Mouse (Mus musculus) hindbrain, embryonic 11.5 days (tissue): ENCODE results near the gene Trpc4ap. TPM values are rescaled to one million over a fixed set of nuclear protein-coding genes. Genes with fewer than 3 reads are reported as not detected.

Experiments used
- ATAC-seq: fragments of 200-750 bp; cut with Nextera tagmentation; 2 replicates; pipeline ENCODE4 v1.8.0; 2017; ENCODE audit warnings: mild to moderate bottlenecking, moderate TSS enrichment, moderate library complexity; ENCODE audit not compliant: low FRiP score
- DNase-seq: peaks from one replicate; pipeline ENCODE4 v3.0.0-alpha.2; 2015; ENCODE audit warnings: low spot score
- H3K27ac ChIP-seq: fragments of 300-500 bp; sonication (generic); 2 replicates; pipeline ENCODE4 v1.5.1; 2014; ENCODE audit warnings: mild to moderate bottlenecking, low read depth, low read length
- H3K27me3 ChIP-seq: fragments of 300-500 bp; sonication (generic); 2 replicates; pipeline ENCODE4 v1.6.1; 2014; ENCODE audit warnings: mild to moderate bottlenecking, low read length, moderate library complexity, mixed read lengths; ENCODE audit not compliant: control insufficient read depth, insufficient read depth
- H3K36me3 ChIP-seq: fragments of 300-500 bp; sonication (generic); 2 replicates; pipeline ENCODE4 v1.6.1; 2014; ENCODE audit warnings: mild to moderate bottlenecking, low read length, moderate library complexity, mixed read lengths; ENCODE audit not compliant: control insufficient read depth, insufficient read depth
- H3K4me1 ChIP-seq: fragments of 300-500 bp; sonication (generic); replicated peaks from 2 replicates; pipeline ENCODE4 v1.6.1; 2014; ENCODE audit warnings: low read length, mixed read lengths; ENCODE audit not compliant: control insufficient read depth, insufficient read depth
- H3K4me2 ChIP-seq: fragments of 300-500 bp; sonication (generic); replicated peaks from 2 replicates; pipeline ENCODE4 v1.6.1; 2014; ENCODE audit warnings: mild to moderate bottlenecking, low read depth, low read length
- H3K4me3 ChIP-seq: fragments of 300-500 bp; sonication (generic); 2 replicates; pipeline ENCODE4 v1.5.1; 2014; ENCODE audit warnings: low read depth, low read length
- H3K9ac ChIP-seq: fragments of 300-500 bp; sonication (generic); 2 replicates; pipeline ENCODE4 v1.6.1; 2014; ENCODE audit warnings: low read depth, low read length
- H3K9me3 ChIP-seq: fragments of 300-500 bp; sonication (generic); 2 replicates; pipeline ENCODE4 v1.6.1; 2016; ENCODE audit warnings: low read length; ENCODE audit not compliant: control insufficient read depth
- WGBS: fragments of 180-500 bp; shearing (Covaris S2); extraction: QIAGEN DNeasy Blood & Tissue Kit; methylation state at CpG from one replicate; pipeline ENCODE4 v1.1.7; 2014; 5-methylcytosine and 5-hydroxymethylcytosine counted together
- polyA plus RNA-seq: library from polyadenylated mRNA; unstranded; fragments of >200 nt; fragmentation: Nextera tagmentation; extraction: Ambion mirVana; gene quantifications from 2 replicates; pipeline ENCODE4 v1.2.1, GENCODE M21; 2014

Trpc4ap gene
- polyA plus RNA-seq, 1 experiment from 2014 or later = 154 TPM

- Histone ChIP-seq H3K9me3 (no peaks in the 10 kb centered on the region), H3K36me3 (0 out of 2 replicates have a peak, but pooled peaks cover under 1% of the 10 kb centered on the region), H3K27ac (no peak overlapping the region), H3K27me3 (no peaks in the 10 kb centered on the region), H3K4me3 (no peak overlapping the region), H3K9ac (no peak overlapping the region), H3K4me2 (no peak overlapping the region), H3K4me1 (no peaks in the 10 kb centered on the region)
- DNase-seq = no peak
- ATAC-seq = no peak
- WGBS = 91% methylated on average over 4 of the region's 4 CpGs
Measured at GRCm38 (mm10) chr2:155671236-155671635, 20.9 kb downstream of the Trpc4ap start.

DNA sequence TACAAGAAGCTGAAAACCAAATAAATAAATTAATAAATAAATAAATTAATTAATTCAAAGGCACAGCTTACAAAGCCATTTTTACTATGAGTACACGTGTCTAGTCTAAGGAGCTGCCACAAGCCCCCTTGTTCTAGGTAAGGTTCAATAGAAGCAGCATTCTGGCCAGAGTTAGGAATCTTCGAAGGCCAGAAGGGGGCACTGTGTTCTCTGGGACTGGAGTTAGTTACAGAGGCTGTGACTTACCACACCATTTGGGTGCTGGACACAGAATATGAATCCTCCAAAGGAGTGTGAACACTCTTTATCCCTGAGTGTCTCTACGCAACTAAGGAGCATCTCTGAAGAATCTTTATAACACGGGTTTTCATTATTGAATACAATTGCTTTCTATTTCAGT lies 23.7 kb downstream of the Trpc4ap start:
- H3K27me3 ChIP-seq = no peaks in the 10 kb centered on the region
- H3K36me3 ChIP-seq = peaks cover 7% of the 10 kb centered on the region; the same call in 1 of the 2 replicates
- no peaks in the 10 kb centered on the region for H3K9me3 ChIP-seq
- no peak for ATAC-seq
- H3K9ac ChIP-seq = no peak overlapping the region
- H3K4me2 ChIP-seq = no peak overlapping the region
- DNase-seq = peak; percentile 60
- 91% methylated on average over 4 of the region's 4 CpGs for WGBS
- H3K4me3 ChIP-seq = no peak overlapping the region
- H3K27ac ChIP-seq = no peak overlapping the region
- H3K4me1 ChIP-seq = no peaks in the 10 kb centered on the region

DNA sequence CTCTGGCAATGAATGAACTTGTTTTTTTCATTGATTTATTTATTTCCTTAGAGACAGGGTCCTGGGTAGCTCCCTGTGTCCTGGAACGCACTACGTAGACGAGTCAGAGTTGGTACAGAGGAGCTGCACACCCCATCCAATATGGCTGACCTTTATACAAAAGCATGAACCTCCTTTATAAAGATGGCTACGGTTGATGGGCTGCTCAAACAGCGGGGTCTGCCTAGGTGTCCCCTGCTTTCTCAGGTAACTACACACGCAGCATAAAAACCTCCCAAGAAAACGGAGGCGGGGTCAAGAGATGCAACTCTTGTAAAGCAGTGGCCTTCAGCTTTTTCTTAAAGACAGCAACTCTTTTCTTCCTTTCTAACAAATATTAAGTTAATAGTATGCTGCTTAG lies 24.3 kb downstream of the Trpc4ap start:
- no peak for ATAC-seq
- no peak overlapping the region for H3K4me3 ChIP-seq
- H3K27ac ChIP-seq = no peak overlapping the region
- H3K27me3 ChIP-seq = no peaks in the 10 kb centered on the region
- no peak overlapping the region for H3K4me2 ChIP-seq
- no peaks in the 10 kb centered on the region for H3K9me3 ChIP-seq
- peaks cover 7% of the 10 kb centered on the region; the same call in 1 of the 2 replicates for H3K36me3 ChIP-seq
- DNase-seq = no peak
- 97% methylated on average over 8 of the region's 8 CpGs for WGBS
- H3K4me1 ChIP-seq = no peaks in the 10 kb centered on the region
- no peak overlapping the region for H3K9ac ChIP-seq

GRCm38 (mm10) chr2:155663910-155664460 lies 28.2 kb downstream of the Trpc4ap start:
- H3K4me3 ChIP-seq = no peak overlapping the region
- H3K4me1 ChIP-seq = no peaks in the 10 kb centered on the region
- no peak overlapping the region for H3K27ac ChIP-seq
- WGBS = 88% methylated on average over 6 of the region's 6 CpGs
- no peak overlapping the region for H3K4me2 ChIP-seq
- H3K9me3 ChIP-seq = no peaks in the 10 kb centered on the region
- no peak overlapping the region for H3K9ac ChIP-seq
- DNase-seq = no peak
- no peak for ATAC-seq
- H3K36me3 ChIP-seq = peaks cover 7% of the 10 kb centered on the region; the same call in 1 of the 2 replicates
- no peaks in the 10 kb centered on the region for H3K27me3 ChIP-seq

DNA sequence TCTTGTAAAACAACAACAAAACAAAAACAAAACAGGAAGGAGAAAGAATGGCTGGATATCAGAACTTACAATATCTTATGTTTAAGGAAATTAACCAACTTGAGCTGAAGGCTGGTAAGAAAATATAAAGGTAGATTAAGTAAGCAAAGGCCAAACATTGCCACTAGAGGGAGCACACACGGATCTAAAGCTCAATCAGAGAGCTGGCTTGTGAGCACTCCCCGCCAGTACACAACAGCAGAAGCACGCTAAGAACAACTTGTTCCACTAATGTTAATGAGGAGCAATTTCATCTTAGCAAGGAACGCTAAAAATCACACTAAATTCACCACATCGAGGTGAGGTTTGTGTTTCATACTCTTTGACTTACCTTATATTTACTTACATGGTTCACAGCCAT lies 29.1 kb downstream of the Trpc4ap start:
- Histone ChIP-seq H3K36me3 (peaks cover 7% of the 10 kb centered on the region; the same call in 1 of the 2 replicates), H3K4me3 (no peak overlapping the region), H3K4me2 (no peak overlapping the region), H3K9ac (no peak overlapping the region), H3K27ac (no peak overlapping the region), H3K4me1 (no peaks in the 10 kb centered on the region), H3K27me3 (no peaks in the 10 kb centered on the region), H3K9me3 (no peaks in the 10 kb centered on the region)
- WGBS = 32% methylated on average over 5 of the region's 5 CpGs
- ATAC-seq (no peak), DNase-seq (peak; percentile 78)

DNA sequence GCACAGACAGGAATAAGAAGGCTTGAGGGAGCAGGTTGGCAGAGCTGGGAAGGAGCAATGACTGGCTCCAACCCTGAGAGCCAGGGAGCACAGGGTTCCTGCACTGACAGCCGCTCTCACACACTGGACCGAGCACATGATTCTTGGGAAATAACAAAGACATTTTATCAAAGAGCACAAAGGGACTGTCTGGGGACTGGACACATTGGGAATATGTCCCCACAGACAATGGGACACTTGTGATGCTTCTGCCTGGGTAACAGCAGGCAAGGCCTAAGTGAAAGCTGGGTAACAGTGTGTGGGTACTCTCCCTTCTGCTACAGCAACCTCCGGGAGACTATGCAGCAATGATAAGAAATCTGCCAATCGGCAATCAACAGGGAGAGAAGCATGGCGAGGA lies 29.8 kb downstream of the Trpc4ap start:
- no peak for ATAC-seq
- no peaks in the 10 kb centered on the region for H3K27me3 ChIP-seq
- no peak for DNase-seq
- H3K9me3 ChIP-seq = no peaks in the 10 kb centered on the region
- WGBS = 91% methylated on average over 5 of the region's 5 CpGs
- H3K4me1 ChIP-seq = no peaks in the 10 kb centered on the region
- no peak overlapping the region for H3K4me3 ChIP-seq
- H3K9ac ChIP-seq = no peak overlapping the region
- H3K4me2 ChIP-seq = no peak overlapping the region
- H3K27ac ChIP-seq = no peak overlapping the region
- H3K36me3 ChIP-seq = peaks cover 7% of the 10 kb centered on the region; the same call in 1 of the 2 replicates

GRCm38 (mm10) chr2:155655759-155656372 lies 36.3 kb downstream of the Trpc4ap start:
- peak; percentile 22 for DNase-seq
- H3K36me3 ChIP-seq = peaks cover 8% of the 10 kb centered on the region
- H3K27me3 ChIP-seq = no peaks in the 10 kb centered on the region
- no peak overlapping the region for H3K27ac ChIP-seq
- H3K4me3 ChIP-seq = no peak overlapping the region
- no peak overlapping the region for H3K4me2 ChIP-seq
- ATAC-seq = no peak
- H3K9ac ChIP-seq = no peak overlapping the region
- no peaks in the 10 kb centered on the region for H3K4me1 ChIP-seq
- WGBS = 57% methylated on average over 6 of the region's 6 CpGs
- no peaks in the 10 kb centered on the region for H3K9me3 ChIP-seq

DNA sequence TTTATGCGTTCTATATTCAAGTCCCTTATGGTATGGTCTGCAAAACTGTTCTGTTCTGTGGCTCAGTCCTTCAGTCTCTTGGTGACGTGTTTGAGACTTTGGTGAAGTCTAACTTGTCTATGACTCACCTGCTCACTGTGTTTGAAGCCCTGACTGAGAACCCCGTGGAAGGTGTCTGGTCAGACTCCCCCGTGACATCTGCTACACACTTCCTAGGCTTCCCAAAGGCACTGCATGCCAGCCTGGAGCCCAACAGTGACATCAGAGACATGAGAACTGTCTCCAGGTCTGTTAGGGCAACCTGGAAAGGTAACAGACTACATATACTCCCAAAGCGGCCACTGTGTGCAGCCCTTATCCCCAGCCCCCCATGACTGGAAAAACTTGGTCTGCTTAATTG lies 39.6 kb downstream of the Trpc4ap start:
- Histone ChIP-seq H3K4me2 (no peak overlapping the region), H3K36me3 (peaks cover 8% of the 10 kb centered on the region), H3K27me3 (no peaks in the 10 kb centered on the region), H3K9ac (no peak overlapping the region), H3K4me1 (no peaks in the 10 kb centered on the region), H3K4me3 (no peak overlapping the region), H3K9me3 (no peaks in the 10 kb centered on the region), H3K27ac (no peak overlapping the region)
- DNase-seq (no peak), ATAC-seq (no peak)
- whole genome bisulfite sequencing = 93% methylated on average over 5 of the region's 5 CpGs

DNA sequence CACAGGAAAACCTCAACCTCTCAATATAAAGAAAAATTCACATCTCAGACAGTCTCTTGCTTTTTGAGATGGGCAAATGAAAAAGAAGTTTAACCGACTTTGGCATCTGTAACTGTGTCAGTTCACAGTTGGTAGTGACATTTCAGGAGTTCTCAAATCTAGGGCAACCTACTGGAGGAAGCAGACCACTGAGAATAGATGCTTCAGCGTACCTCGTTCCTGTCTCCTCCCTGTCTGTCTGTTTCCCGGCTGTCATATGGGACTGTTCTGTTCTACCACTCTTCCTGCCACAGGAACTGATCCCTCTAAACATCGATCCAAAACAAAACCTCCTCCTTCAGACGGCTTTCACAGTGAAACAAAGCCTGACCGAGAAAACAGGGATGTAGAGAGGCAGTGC lies 46.4 kb downstream of the Trpc4ap start:
- WGBS = 88% methylated on average over 7 of the region's 7 CpGs

More for the DNA sequence above, 46.4 kb downstream of the Trpc4ap start:
- no peaks in the 10 kb centered on the region; the same call in 1 of the 2 replicates for H3K36me3 ChIP-seq
- no peak overlapping the region for H3K27ac ChIP-seq
- H3K9me3 ChIP-seq = no peaks in the 10 kb centered on the region
- ATAC-seq (no peak), DNase-seq (no peak)
- no peak overlapping the region for H3K9ac ChIP-seq
- H3K4me2 ChIP-seq = no peak overlapping the region
- H3K4me1 ChIP-seq = no peaks in the 10 kb centered on the region
- no peaks in the 10 kb centered on the region for H3K27me3 ChIP-seq
- H3K4me3 ChIP-seq = no peak overlapping the region
